Comparison of ENCODE assay signal across 8 mouse cellular contexts in the genomic region with DNA sequence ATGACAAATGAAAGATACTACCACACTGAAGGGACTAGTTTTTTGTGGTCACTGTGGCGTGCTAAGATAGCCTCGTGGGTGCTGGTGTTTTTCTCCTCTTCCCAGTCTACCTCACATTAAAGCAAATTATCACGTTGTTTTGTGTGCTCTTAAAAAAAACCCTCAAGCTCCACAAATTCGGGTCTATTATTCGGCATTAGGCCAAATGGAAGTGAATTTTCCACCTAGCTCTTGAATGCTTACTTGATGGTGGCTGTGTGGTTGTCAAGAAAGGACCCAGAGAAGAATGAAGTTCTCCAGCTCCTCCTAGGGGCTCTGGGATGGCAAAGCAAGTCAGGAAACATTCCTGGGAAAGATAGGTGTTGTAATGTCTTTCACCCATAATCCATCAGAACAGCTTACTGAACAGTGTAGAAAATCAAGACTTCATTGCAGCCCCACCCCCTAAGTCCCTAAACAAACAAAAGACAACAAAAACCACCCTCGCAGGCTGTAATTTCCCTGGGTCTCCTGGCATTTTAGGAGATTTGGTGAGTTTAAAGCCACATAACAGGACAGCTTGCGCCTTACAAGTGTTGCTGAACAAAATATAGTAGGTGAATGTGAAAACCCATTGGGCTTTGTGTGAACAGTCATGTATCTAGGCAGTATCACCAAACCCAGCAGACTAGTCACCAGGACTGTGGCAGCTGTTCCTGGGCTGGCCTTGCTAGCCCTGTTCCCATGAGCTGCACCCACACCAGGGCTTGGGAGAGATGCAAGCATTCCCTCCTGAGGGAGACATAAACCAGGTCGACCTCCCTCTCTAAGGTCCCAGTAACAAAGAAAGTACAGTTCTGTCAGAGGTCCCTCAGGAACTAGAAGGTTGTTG. TPM values are rescaled to one million over a fixed set of nuclear protein-coding genes. Genes with fewer than 3 reads are reported as not detected.
DNase-seq lines count a peak whose midpoint lies in the region; ATAC-seq and TF ChIP-seq lines count a peak whose summit lies in the region.

No protein-coding gene starts in this region.

- H3K4me1 ChIP-seq in forebrain, embryonic 13.5 days, result peaks cover 10% of the 10 kb centered on the region
- H3K4me1 ChIP-seq in intestine, embryonic 16.5 days (ENCODE audit: control insufficient read depth, insufficient read depth, low read length), result no peaks in the 10 kb centered on the region
- H3K4me1 ChIP-seq in liver, postnatal 0 days (ENCODE audit: insufficient read depth), result peaks cover 12% of the 10 kb centered on the region

- no peaks in the 10 kb centered on the region for H3K9me3 ChIP-seq in forebrain, embryonic 13.5 days (replicated peaks)
- H3K9me3 ChIP-seq in intestine, embryonic 16.5 days (ENCODE audit: control insufficient read depth, low read length), result no peaks in the 10 kb centered on the region
- no peaks in the 10 kb centered on the region for H3K9me3 ChIP-seq in liver, postnatal 0 days (ENCODE audit: low read length)

- peak; percentile 92 for DNase-seq in heart, adult 11 months
- no peak for DNase-seq in heart, postnatal 36 days
- DNase-seq in adipocyte (ENCODE audit: low spot score), result peak; percentile 88
- DNase-seq in liver, postnatal 0 days, result no peak
- DNase-seq in retina, embryonic 14.5 days (ENCODE audit: low spot score), result peak; percentile 78
- no peak for DNase-seq in thymus, postnatal 25 days

- peak overlapping the region; percentile 54 for H3K4me3 ChIP-seq in forebrain, embryonic 13.5 days
- H3K4me3 ChIP-seq in intestine, embryonic 16.5 days (ENCODE audit: low read length), result peak overlapping the region; percentile 74
- H3K4me3 ChIP-seq in liver, postnatal 0 days (ENCODE audit: low read depth, low read length), result peak overlapping the region; percentile 68

- intact Hi-C loops in heart, postnatal 36 days (cut with DNase I), result loop anchor here (1.0 to 10.0 kb wide), 3 partner anchors 30 to 246 kb away; no protein-coding TSS in a partner anchor

- no peak overlapping the region for H3K9ac ChIP-seq in forebrain, embryonic 13.5 days
- no peak overlapping the region for H3K9ac ChIP-seq in intestine, embryonic 16.5 days (ENCODE audit: low read depth, low read length)
- H3K9ac ChIP-seq in liver, postnatal 0 days (replicated peaks), result no peak overlapping the region

- H3K27me3 ChIP-seq in forebrain, embryonic 13.5 days, result 0 out of 2 replicates have a peak, but pooled peaks cover 2% of the 10 kb centered on the region
- no peaks in the 10 kb centered on the region for H3K27me3 ChIP-seq in intestine, embryonic 16.5 days (replicated peaks; ENCODE audit: control insufficient read depth, insufficient read depth, low read length)
- no peaks in the 10 kb centered on the region for H3K27me3 ChIP-seq in liver, postnatal 0 days (ENCODE audit: insufficient read depth, low read length)

- peak; percentile 71 for TF ChIP-seq CTCF in liver, postnatal 0 days (IDR thresholded peaks at IDR 0.05; ENCODE audit: low read depth)

- H3K4me2 ChIP-seq in forebrain, embryonic 13.5 days, result peak overlapping the region; percentile 55
- peak overlapping the region; percentile 55 for H3K4me2 ChIP-seq in intestine, embryonic 16.5 days (ENCODE audit: low read depth, low read length)
- peak overlapping the region; percentile 73 for H3K4me2 ChIP-seq in liver, postnatal 0 days (ENCODE audit: low read depth, low read length)

- 15% methylated on average over 8 of the region's 8 CpGs for WGBS in forebrain, embryonic 13.5 days
- WGBS in intestine, embryonic 16.5 days, result 20% methylated on average over 8 of the region's 8 CpGs
- WGBS in liver, postnatal 0 days (ENCODE audit: insufficient replicate concordance), result 21% methylated on average over 8 of the region's 8 CpGs

- no peak for TF ChIP-seq EP300 in liver, postnatal 0 days (IDR thresholded peaks at IDR 0.05; ENCODE audit: low read depth)

- H3K36me3 ChIP-seq in forebrain, embryonic 13.5 days (ENCODE audit: poor library complexity, severe bottlenecking), result no peaks in the 10 kb centered on the region
- H3K36me3 ChIP-seq in intestine, embryonic 16.5 days (ENCODE audit: control insufficient read depth, insufficient read depth, low read length), result no peaks in the 10 kb centered on the region
- H3K36me3 ChIP-seq in liver, postnatal 0 days (replicated peaks; ENCODE audit: insufficient read depth, low read length), result no peaks in the 10 kb centered on the region

- ATAC-seq in forebrain, embryonic 13.5 days, result no peak
- ATAC-seq in intestine, embryonic 16.5 days, result no peak
- no peak for ATAC-seq in liver, postnatal 0 days

- peak overlapping the region; percentile 44 for H3K27ac ChIP-seq in forebrain, embryonic 13.5 days
- H3K27ac ChIP-seq in intestine, embryonic 16.5 days (ENCODE audit: low read length), result no peak overlapping the region; the same call in 1 of the 2 replicates
- H3K27ac ChIP-seq in liver, postnatal 0 days (ENCODE audit: low read depth), result no peak overlapping the region

RNA-seq across cellular contexts. Expression of a gene that starts 9.7 kb away (rescaled TPM):
- 1 to 10 TPM; 5.0 to 6.1 TPM for total RNA-seq in heart, postnatal 36 days (2021)
- 6.2 and 6.8 TPM in 2 replicates for polyA plus RNA-seq in forebrain, embryonic 13.5 days (2015; fragmentation: Nextera tagmentation; extraction: Ambion mirVana)
- 1.9 and 2.2 TPM in 2 replicates for polyA plus RNA-seq in intestine, embryonic 16.5 days (2015; fragmentation: Nextera tagmentation; extraction: Ambion mirVana)
- 1.2 and 1.3 TPM in 2 replicates for polyA plus RNA-seq in liver, postnatal 0 days (2015; fragmentation: Nextera tagmentation; extraction: Ambion mirVana)

RNA-seq across cellular contexts. Expression of a gene that starts 47.6 kb away (rescaled TPM):
- 10 to 100 TPM; 21.7 to 22.4 TPM for total RNA-seq in heart, postnatal 36 days (2021)
- not detected in 2 replicates for polyA plus RNA-seq in forebrain, embryonic 13.5 days (2015; fragmentation: Nextera tagmentation; extraction: Ambion mirVana)
- 93.5 and 105 TPM in 2 replicates for polyA plus RNA-seq in intestine, embryonic 16.5 days (2015; fragmentation: Nextera tagmentation; extraction: Ambion mirVana)
- polyA plus RNA-seq in liver, postnatal 0 days (2015; fragmentation: Nextera tagmentation; extraction: Ambion mirVana), result 1.8 TPM in 2 replicates

Comparison
In these comparisons a context has a peak if more than half of its experiments do, and no peak if none do; other contexts are left out.
1. DNase-seq: peak in heart, adult 11 months (single experiment), adipocyte (single experiment) and retina, embryonic 14.5 days (single experiment); none in heart, postnatal 36 days (0 of 2), liver, postnatal 0 days (single experiment) and thymus, postnatal 25 days (single experiment).
2. RNA of a gene that starts 47.6 kb away (polyA plus RNA-seq): 93.5 to 105 TPM in intestine, embryonic 16.5 days; 1.8 TPM in liver, postnatal 0 days and not detected in forebrain, embryonic 13.5 days; every median in the first group is over 10 times any median in the second.
3. Peak in every context shown above with its lines, with median percentiles within 50 percentile points of each other: H3K4me2 ChIP-seq and H3K4me3 ChIP-seq.